Mouse (Mus musculus) c-Kit-negative CD71-positive TER-119-positive erythroid progenitor cells, embryonic 14.5 days (primary cell): ENCODE results near the gene Prpf40b.

ENCODE experiments used
- DNase-seq: peaks from one replicate; pipeline ENCODE4 v3.0.0-alpha.2; 2013; ENCODE audit warnings: low read depth, low spot score

Gene Prpf40b

GRCm38 (mm10) chr15:99332111-99332510, 37.2 kb downstream of the Prpf40b start:
- DNase-seq = no peak

DNA sequence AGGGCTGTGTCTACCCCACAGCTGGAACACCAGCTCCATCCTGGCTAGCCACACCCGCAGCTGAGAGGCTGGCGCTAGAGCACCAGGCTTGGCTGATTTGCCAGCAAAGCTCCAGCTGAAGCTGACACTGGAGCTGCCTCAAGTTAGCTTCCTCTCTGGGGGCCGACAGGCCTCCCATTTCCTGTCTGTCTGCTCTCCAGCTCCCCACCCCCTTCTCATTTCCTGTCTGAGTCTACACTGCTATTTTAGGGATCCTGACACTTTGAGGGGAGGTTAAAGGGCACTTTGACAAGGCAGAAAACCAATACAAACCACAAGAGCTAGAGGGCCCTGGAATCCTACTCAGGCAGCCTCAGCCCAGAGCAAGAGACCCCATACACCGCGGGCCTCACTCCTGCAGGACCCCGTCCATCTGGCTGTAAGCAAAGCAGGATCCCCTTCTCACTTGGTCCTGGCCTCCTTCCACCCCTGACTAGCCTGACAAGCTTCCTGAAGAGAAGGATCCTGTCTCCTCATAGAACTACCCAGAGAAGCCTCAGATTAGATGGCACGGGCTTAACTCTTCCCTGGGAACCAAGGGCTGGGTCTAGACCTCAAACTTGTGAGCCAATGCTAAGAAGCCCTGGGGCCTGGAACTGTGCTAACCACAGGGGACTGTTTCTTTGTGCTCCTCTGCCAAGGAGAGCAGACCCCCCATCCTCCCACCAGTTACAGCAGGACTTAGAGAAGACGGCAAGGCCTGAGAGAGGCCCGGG, 38.2 kb downstream of the Prpf40b start:
- no peak for DNase-seq

DNA sequence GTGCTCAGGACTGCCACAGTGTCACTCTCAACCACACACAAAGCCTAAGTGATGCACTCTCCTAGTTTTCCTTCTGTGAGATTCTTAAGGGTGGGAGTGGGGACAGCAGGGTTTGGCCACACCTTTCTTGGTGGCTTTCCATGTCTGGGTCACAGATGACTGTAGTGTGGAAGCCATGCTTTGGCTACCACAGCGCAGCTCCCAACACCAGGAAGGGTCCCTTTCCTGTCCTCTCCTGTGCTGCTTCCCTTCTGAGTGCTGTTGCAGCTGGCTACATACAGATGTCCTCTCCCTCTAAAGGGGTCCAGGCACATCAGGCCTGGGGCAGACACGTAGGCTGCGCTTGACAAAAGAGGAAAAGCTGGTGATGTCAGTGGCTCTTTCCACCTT, 38.8 kb downstream of the Prpf40b start:
- DNase-seq = no peak

GRCm38 (mm10) chr15:99334500-99334899, 39.6 kb downstream of the Prpf40b start:
- no peak for DNase-seq

- DNase-seq = no peak
These were observed 41.0 kb downstream of the Prpf40b start for GRCm38 (mm10) chr15:99335801-99336320.

DNA sequence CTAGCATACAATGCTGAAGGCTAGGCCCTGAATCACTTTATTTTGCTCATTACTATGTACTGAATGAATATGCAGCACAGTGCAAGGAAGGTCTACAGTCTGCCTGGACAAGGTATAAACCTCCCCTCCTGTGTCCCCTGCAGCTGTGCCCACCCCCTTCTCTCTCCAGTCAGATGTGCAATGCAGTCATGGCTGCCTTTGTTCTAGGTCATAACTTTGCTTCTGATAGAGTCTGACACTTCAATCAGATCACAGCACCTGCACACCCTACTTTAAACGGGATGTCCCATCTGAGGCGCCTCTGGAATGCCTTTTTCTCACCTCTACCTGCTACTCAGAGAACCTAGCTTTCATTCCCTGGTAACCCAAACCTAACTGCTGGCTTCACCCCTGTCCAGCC, 44.0 kb downstream of the Prpf40b start:
- DNase-seq = no peak

DNA sequence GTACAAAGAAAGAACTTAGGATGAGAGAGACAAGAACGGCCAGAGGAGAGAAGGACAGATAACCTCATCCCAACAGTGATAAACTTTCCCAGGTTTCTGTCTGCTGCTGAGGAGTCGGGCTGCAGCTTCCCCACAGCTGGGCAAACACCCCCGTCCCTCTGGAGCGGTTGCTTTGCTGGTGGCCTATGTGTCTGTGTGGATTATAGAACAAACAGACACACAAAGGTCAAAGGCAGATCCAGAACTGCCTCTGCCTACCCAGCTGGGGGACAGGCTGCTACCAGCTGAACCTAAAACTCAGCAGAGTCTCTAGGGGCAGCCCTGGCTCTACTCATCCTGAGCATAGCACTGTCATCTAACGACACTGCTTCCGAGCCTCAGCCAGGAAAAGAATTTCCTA, 44.8 kb downstream of the Prpf40b start:
- no peak for DNase-seq

- no peak for DNase-seq
These were observed 46.2 kb downstream of the Prpf40b start for GRCm38 (mm10) chr15:99341102-99341501.

DNA sequence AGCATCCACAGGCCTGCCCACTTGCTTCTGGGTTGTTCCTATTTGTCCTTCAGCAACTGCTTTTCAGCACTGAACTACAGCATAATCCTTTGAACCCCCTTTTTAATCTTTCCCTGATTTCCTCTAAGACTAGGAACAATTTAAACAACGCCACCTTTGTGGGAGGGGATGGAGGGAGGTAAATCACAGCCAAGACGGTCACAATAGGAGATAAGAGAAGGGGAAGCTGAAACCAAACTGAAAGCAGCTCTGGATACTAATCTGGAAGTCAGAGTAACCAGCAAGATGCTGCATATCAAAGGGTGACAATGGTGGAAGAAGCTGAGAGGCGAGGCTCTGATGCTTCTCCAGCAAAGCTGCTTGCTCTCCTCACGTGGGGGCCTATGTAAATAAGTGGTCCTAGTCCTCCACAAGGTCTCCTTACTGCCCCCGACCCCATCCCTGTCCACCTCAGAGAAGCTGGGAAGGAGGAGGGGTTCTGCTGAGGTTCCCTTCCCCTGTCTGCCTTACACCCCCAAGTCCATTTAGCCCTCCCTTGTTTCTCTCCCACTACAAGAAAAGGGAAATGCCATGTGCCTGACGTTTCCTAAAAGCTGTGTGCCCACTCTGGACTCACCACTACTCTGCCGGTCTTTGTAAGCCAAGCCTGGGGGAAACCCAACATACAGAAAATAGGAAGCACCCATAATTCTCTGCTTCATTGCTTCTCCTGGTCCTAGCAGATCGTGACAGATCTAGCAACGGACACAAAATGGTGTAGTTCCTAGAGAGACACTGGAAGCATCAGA, 47.5 kb downstream of the Prpf40b start:
- DNase-seq = no peak

DNA sequence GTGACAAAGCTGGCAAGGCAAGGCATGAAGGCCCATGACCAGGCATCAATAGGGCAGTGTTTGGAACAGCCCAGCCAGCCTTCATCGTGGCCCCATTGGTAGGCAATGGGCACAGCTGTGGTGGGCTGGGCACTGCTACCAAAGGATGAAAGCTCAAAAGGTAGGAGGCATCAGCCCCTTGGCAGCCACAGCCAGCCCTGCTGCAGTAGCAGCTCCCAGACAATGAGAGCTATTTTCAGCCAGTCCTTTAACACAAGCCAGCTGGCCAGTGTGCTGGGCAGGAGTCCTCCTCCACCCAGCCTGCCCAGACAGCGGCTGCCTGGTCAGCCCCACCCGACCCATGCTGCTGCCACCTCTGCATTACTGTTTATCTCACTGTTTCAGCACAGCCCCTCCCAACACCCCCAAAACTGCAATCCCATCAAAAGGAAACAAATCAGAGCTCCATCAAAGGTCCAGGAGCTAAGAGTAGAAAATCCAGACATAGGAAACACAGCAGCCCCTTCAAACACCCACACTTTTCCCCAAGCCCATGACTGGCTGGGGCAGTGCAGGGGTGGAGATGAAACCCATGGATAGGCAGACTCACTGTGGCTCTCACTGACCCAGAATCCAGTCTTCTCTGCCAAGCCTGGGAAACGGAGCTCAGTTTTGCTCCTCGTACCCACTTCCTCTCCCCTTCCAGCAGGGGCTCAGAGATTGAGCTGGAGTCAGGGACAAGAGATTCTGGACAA, 48.7 kb downstream of the Prpf40b start:
- no peak for DNase-seq

DNA sequence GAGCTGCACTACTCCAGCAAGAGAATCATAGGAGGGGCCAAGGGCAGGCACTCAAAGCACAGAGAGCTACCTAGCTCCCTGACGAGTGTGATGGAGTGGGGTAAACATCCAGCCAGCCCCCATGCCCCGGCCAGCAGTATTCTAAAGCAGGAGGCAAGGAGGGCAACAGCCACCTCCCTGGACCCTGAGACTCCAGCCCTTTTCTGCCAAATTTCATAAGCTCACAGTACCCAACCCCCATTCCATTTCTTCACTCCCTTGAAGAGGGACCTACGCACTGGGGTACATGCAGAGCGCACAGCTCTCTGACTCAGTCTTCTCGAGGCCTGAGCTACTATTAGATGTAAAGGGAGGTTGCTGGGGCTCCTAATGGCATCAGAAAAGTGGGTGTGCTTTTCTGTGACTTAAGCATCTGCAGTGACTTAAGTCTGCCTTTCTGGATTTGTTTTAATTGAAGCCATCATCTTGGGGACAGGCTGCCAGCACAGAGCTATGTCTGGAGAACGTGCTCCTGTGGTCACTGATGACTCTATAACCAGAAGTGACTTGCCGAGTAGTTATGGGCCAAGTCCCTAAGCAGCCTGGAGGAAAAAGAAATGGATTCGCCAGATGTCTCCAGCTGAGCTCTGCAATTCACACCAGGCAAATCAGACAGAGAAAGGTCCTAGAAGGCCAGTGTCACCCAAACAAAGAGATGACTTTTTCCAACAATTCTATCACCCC, 49.4 kb downstream of the Prpf40b start:
- DNase-seq = no peak

GRCm38 (mm10) chr15:99344961-99345360, 50.1 kb downstream of the Prpf40b start:
- DNase-seq = no peak

DNA sequence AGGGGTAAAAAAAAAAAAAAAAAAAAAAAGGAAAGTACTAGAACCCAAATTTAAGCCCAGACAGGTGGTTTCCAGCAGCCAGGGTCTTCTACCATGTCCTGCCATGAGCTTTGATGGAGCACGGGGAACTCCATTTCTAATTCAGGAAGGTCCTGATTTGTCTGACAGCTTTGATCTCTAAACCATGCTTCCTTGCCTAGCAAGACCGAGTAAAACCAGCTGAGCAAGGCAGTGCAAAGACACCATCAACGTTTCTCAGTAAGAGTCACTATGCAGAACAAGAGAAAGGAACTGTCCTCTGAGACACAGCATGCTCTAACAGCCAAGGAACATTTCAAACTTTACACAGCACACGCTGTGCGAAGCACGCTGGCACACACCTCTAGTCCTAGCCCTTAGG, 56.7 kb downstream of the Prpf40b start:
- DNase-seq = no peak

DNA sequence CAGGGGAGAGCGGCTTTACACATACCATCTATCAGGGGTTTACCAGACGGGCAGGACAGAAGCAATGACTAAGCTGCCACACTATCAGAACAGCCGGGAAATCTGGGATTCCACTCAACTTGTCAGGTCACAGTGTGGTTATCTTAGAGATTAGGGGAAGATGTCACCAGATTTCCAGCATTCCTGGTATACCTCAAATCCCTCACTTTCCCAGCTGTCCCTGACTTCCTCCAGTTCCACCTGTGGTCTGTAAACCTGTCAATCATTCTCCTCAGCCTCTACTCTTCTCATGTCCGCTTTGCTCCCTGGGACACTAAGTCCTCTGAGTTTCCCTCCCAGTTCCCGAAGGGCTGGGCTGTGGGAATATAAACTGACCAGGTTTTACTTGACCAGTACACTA, 57.4 kb downstream of the Prpf40b start:
- DNase-seq = no peak

GRCm38 (mm10) chr15:99355660-99356059, 60.8 kb downstream of the Prpf40b start:
- DNase-seq = no peak

DNA sequence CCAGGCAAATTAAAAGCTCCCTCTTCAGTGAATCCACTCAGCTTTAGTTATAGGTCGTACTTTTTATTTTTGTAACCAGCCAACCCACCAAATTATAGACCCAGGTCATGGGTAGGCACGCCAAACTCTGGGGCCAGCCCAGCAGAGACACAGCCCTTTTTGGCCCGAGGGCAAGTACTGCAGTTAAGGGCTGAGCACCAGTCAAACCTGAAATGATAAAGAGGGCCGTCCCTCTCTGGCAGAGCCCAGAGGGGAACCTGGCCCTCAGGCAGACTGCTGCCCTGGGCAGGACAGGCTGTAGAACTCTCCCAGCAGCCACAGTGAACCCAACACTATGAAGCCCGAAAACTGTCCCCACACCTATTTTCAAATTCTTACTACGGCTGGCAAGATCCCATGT, 61.6 kb downstream of the Prpf40b start:
- DNase-seq = no peak

DNA sequence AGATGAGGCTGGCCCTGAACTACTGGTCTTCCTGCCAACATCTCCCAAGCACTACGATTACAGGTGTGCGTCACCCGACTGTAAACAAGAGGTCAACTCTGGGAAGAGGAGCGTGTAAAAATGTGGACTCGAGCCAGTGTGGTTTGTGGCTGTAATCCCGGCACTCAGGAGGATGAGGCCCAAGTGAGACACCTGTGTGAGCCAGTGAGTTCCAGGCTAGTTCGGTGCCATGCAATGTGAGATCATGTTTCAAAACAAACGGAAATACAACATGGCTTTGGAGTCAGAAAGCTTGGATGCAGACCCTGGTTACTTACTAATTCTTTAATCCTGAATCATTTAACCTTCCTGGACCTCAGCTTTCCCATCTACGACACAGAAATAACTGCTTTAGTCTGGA, 64.1 kb downstream of the Prpf40b start:
- DNase-seq = no peak

DNA sequence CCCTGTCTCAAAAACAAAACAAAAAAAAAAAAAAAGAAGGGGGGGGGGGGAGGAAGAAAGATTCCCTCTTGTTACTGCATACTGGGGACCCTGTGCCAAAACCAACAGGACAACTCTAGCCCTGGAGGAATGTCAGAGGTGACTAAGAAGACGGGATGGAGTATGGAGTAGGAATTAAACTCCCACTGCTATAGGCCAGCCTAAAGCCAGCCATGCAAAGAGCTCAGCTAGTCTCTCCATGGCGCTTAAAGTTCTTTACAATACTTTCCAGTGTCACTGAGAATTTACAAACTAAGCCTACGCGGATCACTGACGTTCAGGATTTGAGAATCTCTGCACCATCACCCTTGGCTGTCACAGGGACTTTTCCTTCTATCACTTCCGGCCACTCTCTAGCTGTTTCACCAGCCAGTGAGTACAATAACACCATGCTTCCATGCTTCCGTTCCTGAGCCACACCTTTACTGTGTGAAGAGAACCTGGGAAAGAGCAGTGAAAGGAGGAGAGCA, 69.2 kb downstream of the Prpf40b start:
- no peak for DNase-seq

GRCm38 (mm10) chr15:99364921-99365320, 70.0 kb downstream of the Prpf40b start:
- DNase-seq = no peak
